Mouse (Mus musculus): ENCODE measurements around the gene Olfr628. TPM values are rescaled to one million over a fixed set of nuclear protein-coding genes. Genes with fewer than 3 reads are reported as not detected.
A peak's percentile ranks its signal among the peaks of the same experiment; 100 is the strongest.
"Not testable (repeated sequence)": the region's sequence is repeated elsewhere in the genome, so short reads cannot be mapped to it uniquely, and the experiment has no call there.

Gene Olfr628
- total RNA-seq (2014; rRNA removed) (not detected in 2 replicates), polyA plus RNA-seq (2012; rRNA removed) (not detected in 2 replicates)

DNA sequence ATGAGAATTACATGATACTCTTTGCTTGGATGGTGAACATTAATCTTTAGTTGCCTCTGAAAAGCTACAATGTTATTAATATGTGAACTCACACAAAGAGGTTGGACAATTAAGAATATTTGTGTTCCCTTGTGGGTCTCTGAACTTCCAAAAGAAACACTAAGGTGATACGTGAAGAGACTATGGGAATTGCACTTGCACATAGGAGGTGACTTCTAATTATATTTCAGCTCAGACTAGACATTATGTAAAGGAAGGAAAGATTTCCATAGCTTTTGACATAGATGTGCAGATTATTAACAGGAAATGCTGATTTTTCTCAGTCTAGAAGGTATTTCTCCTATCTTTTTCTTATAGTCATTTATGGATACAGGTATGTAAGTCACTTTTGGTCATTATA is at the start of gene Olfr628:
Olfr628 (plus strand) TSS at position 301 of the 400 bp plus-strand sequence.
- Histone ChIP-seq H3K79me2 (ENCODE audit: control insufficient read depth, insufficient read depth, low read length) (no peaks in the 10 kb centered on the region), H3K36me3 (ENCODE audit: control insufficient read depth, insufficient read depth, low read length) (no peaks in the 10 kb centered on the region), H3K4me1 (ENCODE audit: control insufficient read depth, insufficient read depth, low read length) (no peaks in the 10 kb centered on the region), H3K27me3 (ENCODE audit: control insufficient read depth, insufficient read depth, low read length) (no peaks in the 10 kb centered on the region), H3K27ac (replicated peaks; ENCODE audit: insufficient read depth, low read depth, low read length) (no peak within 1 kb of the TSS), H3K4me3 (ENCODE audit: insufficient read depth, low read depth, low read length) (no peak within 1 kb of the TSS), H3K9ac (ENCODE audit: low read depth, low read length) (no peak within 1 kb of the TSS)
- DNase-seq (ENCODE audit: extremely low read depth, low read depth, low spot score), result no peak
- TF ChIP-seq POLR2A (IDR thresholded peaks at IDR 0.05; ENCODE audit: extremely low read depth, insufficient read depth, low read length) (no peak), CTCF (IDR thresholded peaks at IDR 0.05; ENCODE audit: low read depth, low read length) (no peak)
- WGBS, result 85% methylated on average over 1 of the region's 1 CpGs

DNA sequence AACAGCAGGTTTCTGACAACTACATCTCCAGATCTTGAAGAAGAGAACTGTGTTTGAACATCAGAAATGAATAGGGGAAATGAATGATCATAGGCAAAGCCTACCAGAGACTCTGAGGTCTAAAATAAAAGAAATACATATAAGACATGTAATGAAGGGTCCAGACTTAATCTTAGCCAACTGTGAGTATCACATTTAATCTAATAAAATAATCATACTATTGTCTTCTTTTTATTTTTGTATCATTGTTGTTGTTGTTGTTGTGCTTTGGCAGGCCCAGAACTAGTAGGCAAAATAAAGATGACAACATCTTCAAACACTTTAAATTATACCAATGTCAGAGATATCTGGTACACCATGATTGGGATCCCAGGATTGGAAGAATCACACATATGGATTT is 47.8 kb upstream of the Olfr628 start, which contains the start of gene Olfr625-ps1:
Olfr625-ps1 (plus strand) TSS at position 301 of the 400 bp plus-strand sequence.
- Histone ChIP-seq H3K4me3 (ENCODE audit: insufficient read depth, low read depth, low read length) (no peak within 1 kb of the TSS), H3K36me3 (ENCODE audit: control insufficient read depth, insufficient read depth, low read length) (no peaks in the 10 kb centered on the region), H3K4me1 (ENCODE audit: control insufficient read depth, insufficient read depth, low read length) (no peaks in the 10 kb centered on the region), H3K27ac (replicated peaks; ENCODE audit: insufficient read depth, low read depth, low read length) (no peak within 1 kb of the TSS), H3K27me3 (ENCODE audit: control insufficient read depth, insufficient read depth, low read length) (no peaks in the 10 kb centered on the region), H3K9ac (ENCODE audit: low read depth, low read length) (no peak within 1 kb of the TSS), H3K79me2 (ENCODE audit: control insufficient read depth, insufficient read depth, low read length) (no peaks in the 10 kb centered on the region)
- TF ChIP-seq CTCF (IDR thresholded peaks at IDR 0.05; ENCODE audit: low read depth, low read length), result no peak
- no peak for TF ChIP-seq POLR2A (IDR thresholded peaks at IDR 0.05; ENCODE audit: extremely low read depth, insufficient read depth, low read length)
- no peak for DNase-seq (ENCODE audit: extremely low read depth, low read depth, low spot score)

GRCm38 (mm10) chr7:103699469-103699868 is 30.7 kb upstream of the Olfr628 start:
- Histone ChIP-seq H3K27me3 (ENCODE audit: control insufficient read depth, insufficient read depth, low read length) (no peaks in the 10 kb centered on the region), H3K79me2 (ENCODE audit: control insufficient read depth, insufficient read depth, low read length) (no peaks in the 10 kb centered on the region), H3K9ac (ENCODE audit: low read depth, low read length) (no peak overlapping the region), H3K4me1 (ENCODE audit: control insufficient read depth, insufficient read depth, low read length) (no peaks in the 10 kb centered on the region), H3K4me3 (ENCODE audit: insufficient read depth, low read depth, low read length) (no peak overlapping the region), H3K36me3 (ENCODE audit: control insufficient read depth, insufficient read depth, low read length) (no peaks in the 10 kb centered on the region), H3K27ac (replicated peaks; ENCODE audit: insufficient read depth, low read depth, low read length) (no peak overlapping the region)
- 89% methylated on average over 4 of the region's 4 CpGs for WGBS
- DNase-seq (ENCODE audit: extremely low read depth, low read depth, low spot score), result no peak
- TF ChIP-seq POLR2A (IDR thresholded peaks at IDR 0.05; ENCODE audit: extremely low read depth, insufficient read depth, low read length), result no peak
- TF ChIP-seq CTCF (IDR thresholded peaks at IDR 0.05; ENCODE audit: low read depth, low read length), result no peak

- 23% methylated on average over 2 of the region's 2 CpGs for WGBS
- TF ChIP-seq CTCF (IDR thresholded peaks at IDR 0.05; ENCODE audit: low read depth, low read length) (no peak), POLR2A (IDR thresholded peaks at IDR 0.05; ENCODE audit: extremely low read depth, insufficient read depth, low read length) (no peak)
- Histone ChIP-seq H3K27ac (replicated peaks; ENCODE audit: insufficient read depth, low read depth, low read length) (no peak overlapping the region), H3K79me2 (ENCODE audit: control insufficient read depth, insufficient read depth, low read length) (no peaks in the 10 kb centered on the region), H3K9ac (ENCODE audit: low read depth, low read length) (no peak overlapping the region), H3K4me3 (ENCODE audit: insufficient read depth, low read depth, low read length) (no peak overlapping the region), H3K4me1 (ENCODE audit: control insufficient read depth, insufficient read depth, low read length) (no peaks in the 10 kb centered on the region), H3K36me3 (ENCODE audit: control insufficient read depth, insufficient read depth, low read length) (no peaks in the 10 kb centered on the region), H3K27me3 (ENCODE audit: control insufficient read depth, insufficient read depth, low read length) (no peaks in the 10 kb centered on the region)
- DNase-seq (ENCODE audit: extremely low read depth, low read depth, low spot score), result peak; percentile 1
These were observed 18.1 kb upstream of the Olfr628 start for GRCm38 (mm10) chr7:103712024-103712423.

DNA sequence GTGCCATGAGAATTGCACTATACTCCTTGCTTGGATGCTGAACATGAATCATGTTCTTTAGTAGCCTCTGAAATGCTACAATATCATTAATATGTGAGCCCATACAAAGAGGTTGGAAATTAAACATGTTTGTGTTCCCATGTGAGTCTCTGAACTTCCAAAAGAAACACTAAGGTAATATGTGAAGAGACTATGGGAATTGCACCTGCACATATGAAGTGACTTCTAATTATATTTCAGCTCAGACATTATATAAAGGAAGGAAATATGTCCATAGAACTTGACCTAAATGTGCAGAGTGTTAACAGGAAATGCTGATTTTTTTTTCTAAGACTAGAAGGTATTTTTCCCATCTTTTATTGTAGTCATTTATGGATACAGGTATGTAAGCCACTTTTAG is 15.8 kb upstream of the Olfr628 start, which contains the start of gene Olfr243:
Olfr243 (plus strand) TSS at position 301 of the 400 bp plus-strand sequence.
- Histone ChIP-seq H3K4me3 (ENCODE audit: insufficient read depth, low read depth, low read length) (no peak within 1 kb of the TSS), H3K9ac (ENCODE audit: low read depth, low read length) (no peak within 1 kb of the TSS), H3K27me3 (ENCODE audit: control insufficient read depth, insufficient read depth, low read length) (no peaks in the 10 kb centered on the region), H3K27ac (replicated peaks; ENCODE audit: insufficient read depth, low read depth, low read length) (no peak within 1 kb of the TSS), H3K79me2 (ENCODE audit: control insufficient read depth, insufficient read depth, low read length) (no peaks in the 10 kb centered on the region), H3K4me1 (ENCODE audit: control insufficient read depth, insufficient read depth, low read length) (no peaks in the 10 kb centered on the region), H3K36me3 (ENCODE audit: control insufficient read depth, insufficient read depth, low read length) (no peaks in the 10 kb centered on the region)
- TF ChIP-seq POLR2A (IDR thresholded peaks at IDR 0.05; ENCODE audit: extremely low read depth, insufficient read depth, low read length), result no peak
- no peak for TF ChIP-seq CTCF (IDR thresholded peaks at IDR 0.05; ENCODE audit: low read depth, low read length)
- no peak for DNase-seq (ENCODE audit: extremely low read depth, low read depth, low spot score)

DNA sequence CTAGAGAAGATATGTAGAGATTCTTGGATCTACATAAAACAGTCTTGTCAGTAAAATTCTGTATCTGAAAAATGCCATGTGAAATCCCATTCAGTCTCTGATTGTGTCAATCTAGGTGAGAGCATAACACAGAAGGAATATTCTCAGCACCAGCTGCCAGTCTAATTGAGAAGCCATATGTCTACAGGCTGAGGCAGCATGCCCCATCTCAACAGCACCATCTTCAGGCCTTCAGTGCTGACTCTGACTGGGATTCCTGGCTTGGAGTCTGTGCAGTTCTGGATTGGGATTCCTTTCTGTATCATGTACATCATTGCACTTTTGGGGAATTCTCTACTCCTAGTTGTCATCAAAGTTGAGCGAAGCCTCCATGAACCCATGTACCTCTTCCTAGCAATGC is 13.8 kb upstream of the Olfr628 start:
- not testable (repeated sequence) for H3K4me1 ChIP-seq (ENCODE audit: control insufficient read depth, insufficient read depth, low read length); H3K79me2 ChIP-seq (ENCODE audit: control insufficient read depth, insufficient read depth, low read length); H3K9ac ChIP-seq (ENCODE audit: low read depth, low read length); H3K4me3 ChIP-seq (ENCODE audit: insufficient read depth, low read depth, low read length); H3K27me3 ChIP-seq (ENCODE audit: control insufficient read depth, insufficient read depth, low read length); H3K36me3 ChIP-seq (ENCODE audit: control insufficient read depth, insufficient read depth, low read length); H3K27ac ChIP-seq (replicated peaks; ENCODE audit: insufficient read depth, low read depth, low read length); DNase-seq (ENCODE audit: extremely low read depth, low read depth, low spot score)
- 97% methylated on average over 1 of the region's 1 CpGs for WGBS

All from liver, adult 2 months (tissue).